Mouse (Mus musculus) lung, postnatal 0 days (tissue): ENCODE measurements around the gene Eef1a1. TPM values are rescaled to one million over a fixed set of nuclear protein-coding genes. Genes with fewer than 3 reads are reported as not detected.
A peak's percentile ranks its signal among the peaks of the same experiment; 100 is the strongest.
"Not testable (repeated sequence)": the region's sequence is repeated elsewhere in the genome, so short reads cannot be mapped to it uniquely, and the experiment has no call there.

ENCODE experiments used
- ATAC-seq: fragments of 200-750 bp; cut with Nextera tagmentation; 2 replicates; pipeline ENCODE4 v1.8.0; 2017; ENCODE audit warnings: moderate library complexity
- DNase-seq: peaks from one replicate; pipeline ENCODE4 v3.0.0-alpha.2; 2016; ENCODE audit warnings: low spot score
- H3K27ac ChIP-seq: fragments of 300-500 bp; sonication (generic); 2 replicates; pipeline ENCODE4 v1.5.1; 2014; ENCODE audit warnings: antibody characterized with exemption, mild to moderate bottlenecking, low read length, mixed read lengths
- H3K27me3 ChIP-seq: fragments of 300-500 bp; sonication (generic); replicated peaks from 2 replicates; pipeline ENCODE4 v1.6.1; 2014; ENCODE audit warnings: low read length, mixed read lengths; ENCODE audit not compliant: insufficient read depth
- H3K36me3 ChIP-seq: fragments of 300-500 bp; sonication (generic); 2 replicates; pipeline ENCODE4 v1.6.1; 2014; ENCODE audit warnings: low read length, mixed read lengths; ENCODE audit not compliant: insufficient read depth
- H3K4me1 ChIP-seq: fragments of 300-500 bp; sonication (generic); 2 replicates; pipeline ENCODE4 v1.6.1; 2014; ENCODE audit warnings: antibody characterized with exemption, low read depth, low read length, mixed read lengths; ENCODE audit not compliant: insufficient read depth
- H3K4me2 ChIP-seq: fragments of 300-500 bp; sonication (generic); replicated peaks from 2 replicates; pipeline ENCODE4 v1.6.1; 2014; ENCODE audit warnings: low read depth, mild to moderate bottlenecking, low read length, moderate library complexity, mixed read lengths
- H3K4me3 ChIP-seq: fragments of 300-500 bp; sonication (generic); 2 replicates; pipeline ENCODE4 v1.5.1; 2014; ENCODE audit warnings: low read depth, low read length
- H3K9ac ChIP-seq: fragments of 300-500 bp; sonication (generic); replicated peaks from 2 replicates; pipeline ENCODE4 v1.6.1; 2014; ENCODE audit warnings: low read depth, mild to moderate bottlenecking
- H3K9me3 ChIP-seq: fragments of 300-500 bp; sonication (generic); 2 replicates; pipeline ENCODE4 v1.6.1; 2016; ENCODE audit warnings: low read length, mixed read lengths
- CTCF ChIP-seq: IDR thresholded peaks from 2 replicates; pipeline ENCODE4 v1.5.1; 2016; ENCODE audit warnings: antibody characterized with exemption, mild to moderate bottlenecking
- EP300 ChIP-seq: IDR thresholded peaks from 2 replicates; pipeline ENCODE4 v1.6.1; 2016; ENCODE audit warnings: antibody characterized with exemption, mild to moderate bottlenecking, control low read depth
- WGBS: fragments of 180-500 bp; shearing (Covaris S2); extraction: QIAGEN DNeasy Blood & Tissue Kit; methylation state at CpG from one replicate; pipeline ENCODE4 v1.1.7; 2014; 5-methylcytosine and 5-hydroxymethylcytosine counted together
- polyA plus RNA-seq: library from polyadenylated mRNA; unstranded; fragments of >200 nt; fragmentation: Nextera tagmentation; extraction: Ambion mirVana; gene quantifications from 2 replicates; pipeline ENCODE4 v1.2.1, GENCODE M21; 2015

The Eef1a1 gene
- polyA plus RNA-seq, 1 experiment from 2014 or later: 2,930 TPM

DNA sequence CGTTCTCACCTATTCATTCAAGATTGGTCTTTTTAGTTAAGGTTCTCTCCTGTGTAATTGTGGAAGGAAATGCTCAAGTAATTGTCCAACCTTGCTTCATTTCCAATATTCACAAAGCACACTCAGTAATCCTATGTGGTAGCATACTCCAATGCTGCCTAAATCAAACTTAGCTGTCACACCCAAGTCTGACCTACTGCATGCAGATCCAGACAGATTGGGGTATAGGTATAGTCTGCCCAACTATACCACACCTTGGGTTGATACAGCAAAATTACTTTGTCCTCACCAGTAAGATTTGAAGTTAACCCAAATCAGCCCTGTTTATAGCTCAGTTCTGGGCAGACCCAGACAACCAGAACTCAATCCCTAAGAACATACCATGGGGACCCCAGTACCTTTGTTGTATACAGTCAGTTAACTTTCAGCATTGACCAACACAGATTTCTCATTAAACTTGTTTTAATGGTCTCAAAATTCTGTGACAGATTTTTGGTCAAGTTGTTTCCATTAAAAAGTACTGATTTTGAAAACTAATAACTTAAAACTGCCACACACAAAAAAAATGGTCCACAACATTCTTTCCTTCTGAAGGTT lies 10.8 kb downstream of the Eef1a1 start:
- H3K9me3 ChIP-seq, DNase-seq, H3K4me2 ChIP-seq, H3K27ac ChIP-seq, H3K27me3 ChIP-seq, ATAC-seq, H3K4me1 ChIP-seq, H3K9ac ChIP-seq, H3K4me3 ChIP-seq: not testable (repeated sequence)
- WGBS: 45% methylated on average over 1 of the region's 1 CpGs
- peaks cover 23% of the 10 kb centered on the region for H3K36me3 ChIP-seq

GRCm38 (mm10) chr9:78477021-78477551 lies 11.9 kb downstream of the Eef1a1 start:
- WGBS: 8% methylated on average over 5 of the region's 5 CpGs
- DNase-seq (peak; percentile 79), ATAC-seq (no peak)
- H3K27me3 ChIP-seq: no peaks in the 10 kb centered on the region
- no peak overlapping the region for H3K4me2 ChIP-seq
- no peak for TF ChIP-seq EP300
- TF ChIP-seq CTCF: peak; percentile 70
- H3K9ac ChIP-seq: no peak overlapping the region
- no peaks in the 10 kb centered on the region for H3K9me3 ChIP-seq
- H3K27ac ChIP-seq: no peak overlapping the region
- H3K36me3 ChIP-seq: peaks cover 23% of the 10 kb centered on the region
- no peak overlapping the region for H3K4me3 ChIP-seq
- no peaks in the 10 kb centered on the region for H3K4me1 ChIP-seq

DNA sequence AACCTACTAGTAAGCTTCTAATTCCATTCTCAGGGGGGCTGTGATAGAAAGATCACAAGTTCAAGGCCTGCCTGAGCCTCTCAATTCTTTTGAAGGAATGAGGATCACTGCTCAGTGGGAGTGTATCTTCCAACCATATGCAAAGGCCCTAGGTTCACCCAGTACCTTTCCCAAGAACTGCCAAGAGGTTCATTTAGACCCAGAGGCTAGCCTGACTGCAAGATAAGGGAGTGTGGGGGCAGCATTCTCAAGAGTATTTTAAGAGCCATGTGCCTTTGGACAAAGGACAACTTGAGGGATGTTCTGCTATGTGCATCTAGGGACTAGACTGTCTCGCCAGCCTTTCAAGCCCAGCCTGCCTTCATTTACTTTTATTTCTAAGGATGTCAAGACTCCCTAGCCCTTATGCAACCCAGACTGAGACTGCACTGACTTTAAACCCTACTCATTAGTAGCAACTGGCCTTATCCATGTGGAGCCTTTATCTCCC lies 12.4 kb downstream of the Eef1a1 start:
- 23% methylated on average over 1 of the region's 1 CpGs for WGBS
- Histone ChIP-seq H3K27me3 (no peaks in the 10 kb centered on the region), H3K4me2 (no peak overlapping the region), H3K9ac (no peak overlapping the region), H3K4me3 (no peak overlapping the region), H3K27ac (no peak overlapping the region), H3K4me1 (no peaks in the 10 kb centered on the region), H3K36me3 (peaks cover 23% of the 10 kb centered on the region), H3K9me3 (no peaks in the 10 kb centered on the region)
- DNase-seq (no peak), ATAC-seq (no peak)
- no peak for TF ChIP-seq EP300
- 0 out of 2 replicates have a peak, but pooled peaks have one; percentile 8 for TF ChIP-seq CTCF

- no peak for ATAC-seq
- Histone ChIP-seq H3K9me3 (no peaks in the 10 kb centered on the region), H3K4me2 (no peak overlapping the region), H3K27ac (no peak overlapping the region), H3K9ac (no peak overlapping the region), H3K4me3 (no peak overlapping the region), H3K27me3 (no peaks in the 10 kb centered on the region), H3K4me1 (no peaks in the 10 kb centered on the region), H3K36me3 (peaks cover 23% of the 10 kb centered on the region)
- WGBS: 70% methylated on average over 4 of the region's 4 CpGs
- DNase-seq: no peak
- TF ChIP-seq EP300 (no peak), CTCF (no peak)
Measured at GRCm38 (mm10) chr9:78475873-78476272, 13.1 kb downstream of the Eef1a1 start.

DNA sequence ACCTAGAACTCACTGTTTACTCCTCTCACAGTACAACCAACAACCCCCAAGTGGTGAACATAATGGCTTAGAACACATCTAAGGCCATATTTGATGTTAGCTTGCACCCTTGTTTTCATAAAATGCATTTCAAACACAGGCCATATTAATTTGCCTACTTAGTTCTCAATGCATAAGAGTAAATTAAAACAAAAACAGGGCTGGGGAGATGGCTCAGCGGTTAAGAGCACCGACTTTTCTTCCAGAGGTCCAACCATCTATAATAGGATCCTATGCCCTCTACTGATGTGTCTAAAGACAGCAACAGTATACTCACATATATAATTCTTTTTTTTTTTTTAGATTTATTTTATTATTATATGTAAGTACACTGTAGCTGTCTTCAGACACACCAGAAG lies 13.6 kb downstream of the Eef1a1 start:
- no peak for TF ChIP-seq CTCF
- TF ChIP-seq EP300: no peak
- H3K36me3 ChIP-seq: peaks cover 24% of the 10 kb centered on the region
- DNase-seq (no peak), ATAC-seq (no peak)
- no peaks in the 10 kb centered on the region for H3K4me1 ChIP-seq
- no peaks in the 10 kb centered on the region for H3K27me3 ChIP-seq
- no peak overlapping the region for H3K4me3 ChIP-seq
- H3K4me2 ChIP-seq: no peak overlapping the region
- no peaks in the 10 kb centered on the region for H3K9me3 ChIP-seq
- no peak overlapping the region for H3K9ac ChIP-seq
- WGBS: 87% methylated on average over 2 of the region's 2 CpGs
- H3K27ac ChIP-seq: no peak overlapping the region

GRCm38 (mm10) chr9:78474771-78475382 lies 14.1 kb downstream of the Eef1a1 start:
- no peak for TF ChIP-seq EP300
- no peak for TF ChIP-seq CTCF
- no peak for DNase-seq
- Histone ChIP-seq H3K4me3 (no peak overlapping the region), H3K27ac (no peak overlapping the region), H3K9ac (no peak overlapping the region), H3K36me3 (peaks cover 28% of the 10 kb centered on the region), H3K4me2 (no peak overlapping the region), H3K27me3 (no peaks in the 10 kb centered on the region), H3K9me3 (no peaks in the 10 kb centered on the region), H3K4me1 (no peaks in the 10 kb centered on the region)
- no peak for ATAC-seq
- WGBS: 71% methylated on average over 5 of the region's 5 CpGs
